Mouse (Mus musculus): ENCODE data around the gene Pkd1l1. TPM values are rescaled to one million over a fixed set of nuclear protein-coding genes. Genes with fewer than 3 reads are reported as not detected.

The Pkd1l1 gene
- polyA plus RNA-seq, 1 experiment from 2014 or later = 0.08 TPM

GRCm38 (mm10) chr11:8828836-8829526 is 144.1 kb downstream of the Pkd1l1 start:
- no peak for ATAC-seq (ENCODE audit: insufficient read depth)
- peak overlapping the region; percentile 42; the same call in 1 of the 2 replicates for H3K27ac ChIP-seq (ENCODE audit: low read depth)
- H3K27me3 ChIP-seq (ENCODE audit: insufficient read depth, low read length) = no peaks in the 10 kb centered on the region
- no peaks in the 10 kb centered on the region for H3K36me3 ChIP-seq (ENCODE audit: insufficient read depth)
- H3K4me1 ChIP-seq (ENCODE audit: insufficient read depth) = peaks cover 16% of the 10 kb centered on the region
- no peak overlapping the region for H3K4me3 ChIP-seq (ENCODE audit: low read depth, low read length)
- no peak for TF ChIP-seq CTCF (IDR thresholded peaks at IDR 0.05; ENCODE audit: low read depth)
- no peaks in the 10 kb centered on the region for H3K9me3 ChIP-seq (ENCODE audit: low read depth, low read length)
- no peak overlapping the region for H3K9ac ChIP-seq
- H3K4me2 ChIP-seq = no peak overlapping the region
- DNase-seq = peak; percentile 29
- 57% methylated on average over 9 of the region's 9 CpGs for WGBS

GRCm38 (mm10) chr11:8826609-8827008 is 146.5 kb downstream of the Pkd1l1 start:
- H3K9ac ChIP-seq = no peak overlapping the region
- no peaks in the 10 kb centered on the region for H3K36me3 ChIP-seq (ENCODE audit: insufficient read depth)
- no peak overlapping the region for H3K27ac ChIP-seq (ENCODE audit: low read depth)
- no peaks in the 10 kb centered on the region for H3K9me3 ChIP-seq (ENCODE audit: low read depth, low read length)
- H3K27me3 ChIP-seq (ENCODE audit: insufficient read depth, low read length) = no peaks in the 10 kb centered on the region
- peaks cover 16% of the 10 kb centered on the region for H3K4me1 ChIP-seq (ENCODE audit: insufficient read depth)
- ATAC-seq (ENCODE audit: insufficient read depth) = no peak
- WGBS = 84% methylated on average over 5 of the region's 5 CpGs
- no peak overlapping the region for H3K4me3 ChIP-seq (ENCODE audit: low read depth, low read length)
- H3K4me2 ChIP-seq = no peak overlapping the region
- DNase-seq = no peak
- no peak for TF ChIP-seq CTCF (IDR thresholded peaks at IDR 0.05; ENCODE audit: low read depth)

- 31% methylated on average over 3 of the region's 3 CpGs for WGBS
Measured at GRCm38 (mm10) chr11:8826046-8826445, 147.0 kb downstream of the Pkd1l1 start.

GRCm38 (mm10) chr11:8825413-8825812 is 147.7 kb downstream of the Pkd1l1 start:
- Histone ChIP-seq H3K4me2 (no peak overlapping the region), H3K9ac (no peak overlapping the region), H3K4me3 (ENCODE audit: low read depth, low read length) (no peak overlapping the region), H3K9me3 (ENCODE audit: low read depth, low read length) (no peaks in the 10 kb centered on the region), H3K27me3 (ENCODE audit: insufficient read depth, low read length) (no peaks in the 10 kb centered on the region), H3K36me3 (ENCODE audit: insufficient read depth) (no peaks in the 10 kb centered on the region), H3K27ac (ENCODE audit: low read depth) (no peak overlapping the region), H3K4me1 (ENCODE audit: insufficient read depth) (peaks cover 16% of the 10 kb centered on the region)
- DNase-seq (no peak), ATAC-seq (ENCODE audit: insufficient read depth) (no peak)
- 94% methylated on average over 3 of the region's 3 CpGs for WGBS
- TF ChIP-seq CTCF (IDR thresholded peaks at IDR 0.05; ENCODE audit: low read depth) = no peak

More at GRCm38 (mm10) chr11:8826046-8826445, 147.0 kb downstream of the Pkd1l1 start:
- no peaks in the 10 kb centered on the region for H3K27me3 ChIP-seq (ENCODE audit: insufficient read depth, low read length)
- TF ChIP-seq CTCF (IDR thresholded peaks at IDR 0.05; ENCODE audit: low read depth) = no peak
- peaks cover 16% of the 10 kb centered on the region for H3K4me1 ChIP-seq (ENCODE audit: insufficient read depth)
- H3K36me3 ChIP-seq (ENCODE audit: insufficient read depth) = no peaks in the 10 kb centered on the region
- H3K4me3 ChIP-seq (ENCODE audit: low read depth, low read length) = no peak overlapping the region
- ATAC-seq (ENCODE audit: insufficient read depth) (no peak), DNase-seq (no peak)
- H3K4me2 ChIP-seq = no peak overlapping the region
- H3K9me3 ChIP-seq (ENCODE audit: low read depth, low read length) = no peaks in the 10 kb centered on the region
- no peak overlapping the region for H3K9ac ChIP-seq
- H3K27ac ChIP-seq (ENCODE audit: low read depth) = no peak overlapping the region

GRCm38 (mm10) chr11:8821403-8821802 is 151.7 kb downstream of the Pkd1l1 start:
- no peak overlapping the region for H3K4me2 ChIP-seq
- no peak for TF ChIP-seq CTCF (IDR thresholded peaks at IDR 0.05; ENCODE audit: low read depth)
- WGBS = 83% methylated on average over 4 of the region's 4 CpGs
- ATAC-seq (ENCODE audit: insufficient read depth) = no peak
- no peak overlapping the region for H3K27ac ChIP-seq (ENCODE audit: low read depth)
- H3K9ac ChIP-seq = no peak overlapping the region
- H3K4me3 ChIP-seq (ENCODE audit: low read depth, low read length) = no peak overlapping the region
- no peaks in the 10 kb centered on the region for H3K36me3 ChIP-seq (ENCODE audit: insufficient read depth)
- H3K9me3 ChIP-seq (ENCODE audit: low read depth, low read length) = no peaks in the 10 kb centered on the region
- H3K4me1 ChIP-seq (ENCODE audit: insufficient read depth) = no peaks in the 10 kb centered on the region
- no peaks in the 10 kb centered on the region for H3K27me3 ChIP-seq (ENCODE audit: insufficient read depth, low read length)
- no peak for DNase-seq

GRCm38 (mm10) chr11:8817376-8817775 is 155.7 kb downstream of the Pkd1l1 start:
- H3K4me1 ChIP-seq (ENCODE audit: insufficient read depth) = peaks cover 15% of the 10 kb centered on the region; the same call in 1 of the 2 replicates
- WGBS = 34% methylated on average over 3 of the region's 3 CpGs
- ATAC-seq (ENCODE audit: insufficient read depth) = no peak
- peak; percentile 31 for DNase-seq
- H3K9ac ChIP-seq = no peak overlapping the region
- H3K36me3 ChIP-seq (ENCODE audit: insufficient read depth) = no peaks in the 10 kb centered on the region
- TF ChIP-seq CTCF (IDR thresholded peaks at IDR 0.05; ENCODE audit: low read depth) = no peak
- no peak overlapping the region; the same call in 1 of the 2 replicates for H3K27ac ChIP-seq (ENCODE audit: low read depth)
- no peak overlapping the region for H3K4me3 ChIP-seq (ENCODE audit: low read depth, low read length)
- H3K27me3 ChIP-seq (ENCODE audit: insufficient read depth, low read length) = no peaks in the 10 kb centered on the region
- no peak overlapping the region for H3K4me2 ChIP-seq
- H3K9me3 ChIP-seq (ENCODE audit: low read depth, low read length) = no peaks in the 10 kb centered on the region

- Histone ChIP-seq H3K4me2 (no peak overlapping the region), H3K27me3 (ENCODE audit: insufficient read depth, low read length) (no peaks in the 10 kb centered on the region), H3K36me3 (ENCODE audit: insufficient read depth) (no peaks in the 10 kb centered on the region), H3K4me3 (ENCODE audit: low read depth, low read length) (no peak overlapping the region), H3K27ac (ENCODE audit: low read depth) (peak overlapping the region; percentile 84), H3K4me1 (ENCODE audit: insufficient read depth) (peaks cover 30% of the 10 kb centered on the region), H3K9ac (no peak overlapping the region), H3K9me3 (ENCODE audit: low read depth, low read length) (no peaks in the 10 kb centered on the region)
- peak; percentile 96 for ATAC-seq (ENCODE audit: insufficient read depth)
- 21% methylated on average over 4 of the region's 4 CpGs for WGBS
- DNase-seq = peak; percentile 99
- TF ChIP-seq CTCF (IDR thresholded peaks at IDR 0.05; ENCODE audit: low read depth) = no peak
Measured at GRCm38 (mm10) chr11:8814097-8814790, 158.8 kb downstream of the Pkd1l1 start.
